Mouse (Mus musculus): ENCODE data around the gene Zdhhc21. TPM values are rescaled to one million over a fixed set of nuclear protein-coding genes. Genes with fewer than 3 reads are reported as not detected.

The Zdhhc21 gene
- polyA plus RNA-seq, 1 experiment: 3.4 TPM

DNA sequence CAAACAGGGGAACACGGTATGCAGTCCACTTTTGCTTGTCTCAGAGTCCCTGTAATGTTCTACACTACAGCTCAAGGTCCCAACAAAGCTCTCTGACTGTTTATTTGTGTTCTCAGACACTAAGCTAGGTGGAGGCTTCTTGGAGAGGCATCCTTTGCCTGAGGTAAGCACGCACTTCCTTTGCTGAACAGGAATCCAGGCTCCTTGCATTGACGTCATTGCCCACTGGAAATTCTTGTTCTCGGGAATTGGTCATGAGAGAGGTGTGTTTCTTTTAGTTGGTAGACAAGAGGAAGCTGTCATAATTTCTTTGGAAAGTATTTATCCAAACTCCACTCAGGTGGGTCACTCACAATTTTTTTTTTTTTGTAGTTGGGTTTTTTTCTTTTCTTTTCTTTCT lies 15.8 kb upstream of the Zdhhc21 start:
- DNase-seq: no peak
- no peaks in the 10 kb centered on the region for H3K36me3 ChIP-seq (ENCODE audit: control insufficient read depth, insufficient read depth, low read length)

DNA sequence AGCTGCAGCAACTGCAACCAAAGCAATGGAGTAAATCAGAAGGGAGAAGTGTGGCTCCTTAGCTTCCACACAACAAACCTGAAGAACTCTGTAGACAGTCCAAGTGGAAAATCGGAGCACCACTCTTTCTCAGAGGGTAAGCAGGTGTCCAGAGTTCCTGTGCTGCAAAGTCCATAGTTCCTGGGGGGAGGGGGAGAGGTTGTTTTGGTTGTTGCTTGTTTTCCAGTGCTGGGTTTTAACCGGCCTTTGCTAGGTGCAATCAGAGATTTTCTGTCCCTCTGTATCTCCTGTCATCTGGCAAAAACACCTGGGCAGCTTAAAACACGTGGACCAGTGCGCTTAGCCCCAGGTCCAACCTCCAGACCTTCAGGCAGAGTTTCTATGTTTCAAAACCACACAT lies 15.0 kb upstream of the Zdhhc21 start:
- WGBS: 52% methylated on average over 4 of the region's 4 CpGs
- Histone ChIP-seq H3K4me3 (ENCODE audit: insufficient read depth, low read depth, low read length) (no peak overlapping the region), H3K36me3 (ENCODE audit: control insufficient read depth, insufficient read depth, low read length) (no peaks in the 10 kb centered on the region), H3K4me1 (ENCODE audit: control insufficient read depth, insufficient read depth, low read length) (no peaks in the 10 kb centered on the region), H3K27ac (ENCODE audit: insufficient read depth, low read depth, low read length) (no peak overlapping the region), H3K27me3 (replicated peaks; ENCODE audit: control insufficient read depth, insufficient read depth, low read length) (no peaks in the 10 kb centered on the region)
- peak; percentile 59 for DNase-seq
- no peak for TF ChIP-seq CTCF (conservative IDR thresholded peaks at IDR 0.05; ENCODE audit: insufficient read depth, insufficient read length, low read depth, low read length)

More for the DNA sequence above, 15.8 kb upstream of the Zdhhc21 start:
- no peak for TF ChIP-seq POLR2A (IDR thresholded peaks at IDR 0.05; ENCODE audit: low read depth, low read length)
- no peak for TF ChIP-seq CTCF (conservative IDR thresholded peaks at IDR 0.05; ENCODE audit: insufficient read depth, insufficient read length, low read depth, low read length)
- Histone ChIP-seq H3K27ac (ENCODE audit: insufficient read depth, low read depth, low read length) (no peak overlapping the region), H3K27me3 (replicated peaks; ENCODE audit: control insufficient read depth, insufficient read depth, low read length) (no peaks in the 10 kb centered on the region), H3K4me1 (ENCODE audit: control insufficient read depth, insufficient read depth, low read length) (no peaks in the 10 kb centered on the region), H3K4me3 (ENCODE audit: insufficient read depth, low read depth, low read length) (no peak overlapping the region)
- 71% methylated on average over 4 of the region's 4 CpGs for whole genome bisulfite sequencing

DNA sequence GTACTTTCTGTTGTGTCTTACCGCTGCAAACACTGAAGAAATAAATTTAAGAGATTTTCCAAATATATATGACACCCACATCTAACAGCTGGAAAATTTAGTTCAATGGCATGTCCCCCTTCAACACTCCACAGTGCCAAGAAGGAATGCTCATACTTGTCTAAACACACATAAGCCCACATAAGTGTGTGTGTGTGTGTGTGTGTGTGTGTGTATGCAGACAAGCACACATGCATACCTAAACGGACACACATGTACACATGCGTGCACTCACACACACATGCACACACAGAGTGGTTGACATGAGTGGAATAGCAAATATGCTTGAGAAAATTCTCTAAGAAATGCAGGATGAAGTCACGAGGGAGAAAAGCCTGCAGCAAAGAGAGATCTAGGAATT lies 12.8 kb upstream of the Zdhhc21 start:
- H3K36me3 ChIP-seq (ENCODE audit: control insufficient read depth, insufficient read depth, low read length): no peaks in the 10 kb centered on the region
- TF ChIP-seq CTCF (conservative IDR thresholded peaks at IDR 0.05; ENCODE audit: insufficient read depth, insufficient read length, low read depth, low read length): no peak
- TF ChIP-seq POLR2A (IDR thresholded peaks at IDR 0.05; ENCODE audit: low read depth, low read length): no peak
- DNase-seq: no peak
- H3K4me3 ChIP-seq (ENCODE audit: insufficient read depth, low read depth, low read length): no peak overlapping the region
- H3K27ac ChIP-seq (ENCODE audit: insufficient read depth, low read depth, low read length): no peak overlapping the region
- no peaks in the 10 kb centered on the region for H3K4me1 ChIP-seq (ENCODE audit: control insufficient read depth, insufficient read depth, low read length)
- 85% methylated on average over 4 of the region's 4 CpGs for WGBS
- no peaks in the 10 kb centered on the region for H3K27me3 ChIP-seq (replicated peaks; ENCODE audit: control insufficient read depth, insufficient read depth, low read length)

- Histone ChIP-seq H3K4me1 (ENCODE audit: control insufficient read depth, insufficient read depth, low read length) (no peaks in the 10 kb centered on the region), H3K4me3 (ENCODE audit: insufficient read depth, low read depth, low read length) (no peak overlapping the region), H3K36me3 (ENCODE audit: control insufficient read depth, insufficient read depth, low read length) (no peaks in the 10 kb centered on the region), H3K27ac (ENCODE audit: insufficient read depth, low read depth, low read length) (no peak overlapping the region), H3K27me3 (replicated peaks; ENCODE audit: control insufficient read depth, insufficient read depth, low read length) (no peaks in the 10 kb centered on the region)
- 74% methylated on average over 6 of the region's 6 CpGs for WGBS
- TF ChIP-seq POLR2A (IDR thresholded peaks at IDR 0.05; ENCODE audit: low read depth, low read length) (no peak), CTCF (conservative IDR thresholded peaks at IDR 0.05; ENCODE audit: insufficient read depth, insufficient read length, low read depth, low read length) (no peak)
- DNase-seq: no peak
Observed at GRCm38 (mm10) chr4:82872121-82872520, 12.4 kb upstream of the Zdhhc21 start.

DNA sequence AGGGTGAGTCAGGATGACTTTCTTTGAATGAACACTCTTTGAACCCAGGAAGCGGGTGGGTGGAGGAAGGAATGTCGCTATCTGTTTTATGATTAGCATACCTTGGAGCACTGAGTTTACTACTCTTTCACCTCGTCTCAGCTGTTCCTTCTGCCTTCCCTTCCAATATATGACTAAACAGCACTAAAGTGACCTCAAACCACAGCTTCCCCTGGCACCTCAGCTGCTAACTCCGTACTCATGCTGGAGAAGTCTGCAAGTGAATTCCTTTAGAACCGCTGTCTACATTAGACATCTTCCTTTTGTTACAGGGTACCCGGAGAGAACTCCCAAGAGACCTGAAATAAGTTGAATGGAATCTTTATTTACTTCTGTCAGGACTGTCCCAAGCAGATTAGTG lies 11.2 kb upstream of the Zdhhc21 start:
- DNase-seq: no peak
- H3K36me3 ChIP-seq (ENCODE audit: control insufficient read depth, insufficient read depth, low read length): no peaks in the 10 kb centered on the region
- 72% methylated on average over 6 of the region's 6 CpGs for WGBS
- TF ChIP-seq CTCF (conservative IDR thresholded peaks at IDR 0.05; ENCODE audit: insufficient read depth, insufficient read length, low read depth, low read length) (no peak), POLR2A (IDR thresholded peaks at IDR 0.05; ENCODE audit: low read depth, low read length) (no peak)
- no peak overlapping the region for H3K27ac ChIP-seq (ENCODE audit: insufficient read depth, low read depth, low read length)
- H3K27me3 ChIP-seq (replicated peaks; ENCODE audit: control insufficient read depth, insufficient read depth, low read length): no peaks in the 10 kb centered on the region
- no peaks in the 10 kb centered on the region for H3K4me1 ChIP-seq (ENCODE audit: control insufficient read depth, insufficient read depth, low read length)
- no peak overlapping the region for H3K4me3 ChIP-seq (ENCODE audit: insufficient read depth, low read depth, low read length)

GRCm38 (mm10) chr4:82867731-82868445 lies 8.1 kb upstream of the Zdhhc21 start:
- no peak for DNase-seq
- no peaks in the 10 kb centered on the region for H3K36me3 ChIP-seq (ENCODE audit: control insufficient read depth, insufficient read depth, low read length)
- no peak overlapping the region for H3K27ac ChIP-seq (ENCODE audit: insufficient read depth, low read depth, low read length)
- H3K4me1 ChIP-seq (ENCODE audit: control insufficient read depth, insufficient read depth, low read length): no peaks in the 10 kb centered on the region
- 79% methylated on average over 5 of the region's 5 CpGs for WGBS
- H3K4me3 ChIP-seq (ENCODE audit: insufficient read depth, low read depth, low read length): no peak overlapping the region
- no peak for TF ChIP-seq CTCF (conservative IDR thresholded peaks at IDR 0.05; ENCODE audit: insufficient read depth, insufficient read length, low read depth, low read length)
- TF ChIP-seq POLR2A (IDR thresholded peaks at IDR 0.05; ENCODE audit: low read depth, low read length): no peak
- H3K27me3 ChIP-seq (replicated peaks; ENCODE audit: control insufficient read depth, insufficient read depth, low read length): no peaks in the 10 kb centered on the region; the same call in 1 of the 2 replicates

GRCm38 (mm10) chr4:82867111-82867510 lies 7.4 kb upstream of the Zdhhc21 start:
- 62% methylated on average over 4 of the region's 4 CpGs for WGBS
- no peak for DNase-seq
- Histone ChIP-seq H3K27ac (ENCODE audit: insufficient read depth, low read depth, low read length) (no peak overlapping the region), H3K27me3 (replicated peaks; ENCODE audit: control insufficient read depth, insufficient read depth, low read length) (no peaks in the 10 kb centered on the region; the same call in 1 of the 2 replicates), H3K36me3 (ENCODE audit: control insufficient read depth, insufficient read depth, low read length) (no peaks in the 10 kb centered on the region), H3K4me1 (ENCODE audit: control insufficient read depth, insufficient read depth, low read length) (no peaks in the 10 kb centered on the region), H3K4me3 (ENCODE audit: insufficient read depth, low read depth, low read length) (no peak overlapping the region)
- TF ChIP-seq POLR2A (IDR thresholded peaks at IDR 0.05; ENCODE audit: low read depth, low read length): no peak

Measured in kidney, adult 2 months (tissue).